Mouse (Mus musculus): ENCODE measurements at regions not wholly inside any gene's neighbourhood (a gene's known extent, or its start where the extent isn't known, plus 50 kb on each side); places are given as distances from the start of the nearest gene placed in this dataset.
"Not testable (repeated sequence)": the region's sequence is repeated elsewhere in the genome, so short reads cannot be mapped to it uniquely, and the experiment has no call there.

- DNase-seq (ENCODE audit: low read depth, low spot score): no peak
Measured at GRCm38 (mm10) chr14:71113198-71113597, 513.6 kb upstream of the Fam160b2 start.

GRCm38 (mm10) chr14:71104617-71105016 lies 505.0 kb upstream of the Fam160b2 start:
- DNase-seq (ENCODE audit: low read depth, low spot score): no peak

- peak; percentile 24 for DNase-seq (ENCODE audit: low read depth, low spot score)
Measured at GRCm38 (mm10) chr14:71103955-71104354, 504.3 kb upstream of the Fam160b2 start.

- no peak for DNase-seq (ENCODE audit: low read depth, low spot score)
Measured at GRCm38 (mm10) chr14:71095661-71096422, 496.2 kb upstream of the Fam160b2 start.

- DNase-seq (ENCODE audit: low read depth, low spot score): peak; percentile 13
Measured at GRCm38 (mm10) chr14:71092626-71093326, 493.1 kb upstream of the Fam160b2 start.

GRCm38 (mm10) chr14:71085721-71086120 lies 486.1 kb upstream of the Fam160b2 start:
- DNase-seq (ENCODE audit: low read depth, low spot score): no peak

- DNase-seq (ENCODE audit: low read depth, low spot score): no peak
Measured at GRCm38 (mm10) chr14:71082327-71082726, 482.7 kb upstream of the Fam160b2 start.

- DNase-seq (ENCODE audit: low read depth, low spot score): no peak
Measured at GRCm38 (mm10) chr14:71075671-71076070, 476.0 kb upstream of the Fam160b2 start.

GRCm38 (mm10) chr14:71074019-71074418 lies 474.4 kb upstream of the Fam160b2 start:
- no peak for DNase-seq (ENCODE audit: low read depth, low spot score)

- DNase-seq (ENCODE audit: low read depth, low spot score): no peak
Measured at GRCm38 (mm10) chr14:71065669-71066068, 466.0 kb upstream of the Fam160b2 start.

- DNase-seq (ENCODE audit: low read depth, low spot score): no peak
Measured at GRCm38 (mm10) chr14:71056601-71057000, 457.0 kb upstream of the Fam160b2 start.

- DNase-seq (ENCODE audit: low read depth, low spot score): no peak
Measured at GRCm38 (mm10) chr14:71055480-71055879, 455.8 kb upstream of the Fam160b2 start.

- DNase-seq (ENCODE audit: low read depth, low spot score): no peak
Measured at GRCm38 (mm10) chr14:71053788-71054641, 454.4 kb upstream of the Fam160b2 start.

GRCm38 (mm10) chr14:71047096-71047495 lies 447.5 kb upstream of the Fam160b2 start:
- DNase-seq (ENCODE audit: low read depth, low spot score): peak; percentile 1

- not testable (repeated sequence) for DNase-seq (ENCODE audit: low read depth, low spot score)
Measured at GRCm38 (mm10) chr14:71043879-71044770, 444.5 kb upstream of the Fam160b2 start.

GRCm38 (mm10) chr14:71036620-71037019 lies 437.0 kb upstream of the Fam160b2 start:
- no peak for DNase-seq (ENCODE audit: low read depth, low spot score)

GRCm38 (mm10) chr14:71033586-71033985 lies 434.0 kb upstream of the Fam160b2 start:
- no peak for DNase-seq (ENCODE audit: low read depth, low spot score)

GRCm38 (mm10) chr14:71030164-71030880 lies 430.7 kb upstream of the Fam160b2 start:
- DNase-seq (ENCODE audit: low read depth, low spot score): no peak

Measured in skeletal muscle tissue, adult 2 months (tissue).